Mouse (Mus musculus): ENCODE data around the gene Plekha6. TPM values are rescaled to one million over a fixed set of nuclear protein-coding genes. Genes with fewer than 3 reads are reported as not detected.

Gene Plekha6
- polyA plus RNA-seq, 1 experiment from 2014 or later = 12.5 TPM

GRCm38 (mm10) chr1:133278946-133279631, 115.1 kb downstream of the Plekha6 start:
- no peak overlapping the region for H3K4me3 ChIP-seq
- peaks cover 95% of the 10 kb centered on the region for H3K36me3 ChIP-seq
- H3K27ac ChIP-seq (replicated peaks) = peak overlapping the region; percentile 14; the same call in 1 of the 2 replicates
- H3K27me3 ChIP-seq (ENCODE audit: low read depth, poor library complexity, severe bottlenecking) = no peaks in the 10 kb centered on the region
- WGBS = 70% methylated on average over 15 of the region's 15 CpGs
- no peak for DNase-seq (ENCODE audit: low spot score)
- H3K4me1 ChIP-seq = peaks cover 32% of the 10 kb centered on the region
- no peaks in the 10 kb centered on the region for H3K9me3 ChIP-seq (replicated peaks)

GRCm38 (mm10) chr1:133279632-133280093, 115.7 kb downstream of the Plekha6 start:
- peaks cover 32% of the 10 kb centered on the region for H3K4me1 ChIP-seq
- DNase-seq (ENCODE audit: low spot score) = no peak
- 90% methylated on average over 11 of the region's 11 CpGs for WGBS

DNA sequence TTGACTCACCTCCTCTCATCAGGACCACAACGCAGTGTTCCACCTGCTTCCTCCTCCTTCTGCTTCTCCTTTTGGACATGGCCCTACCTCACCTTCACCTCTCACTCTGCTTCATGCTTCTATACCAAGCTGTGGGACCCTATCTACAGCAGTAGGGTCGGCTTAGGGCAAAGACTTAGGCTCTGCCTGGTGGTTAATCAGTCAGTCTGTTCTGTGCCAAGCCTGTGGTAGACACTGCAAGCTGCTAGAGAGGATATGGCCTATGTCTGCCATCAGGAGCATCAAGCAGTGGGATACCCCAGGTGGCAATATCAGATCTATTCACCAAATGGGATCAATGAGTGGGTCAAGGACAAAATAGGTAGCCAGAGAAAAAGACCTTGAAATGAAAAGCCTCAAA, 116.5 kb downstream of the Plekha6 start:
- peaks cover 32% of the 10 kb centered on the region for H3K4me1 ChIP-seq
- 92% methylated on average over 2 of the region's 2 CpGs for WGBS
- DNase-seq (ENCODE audit: low spot score) = no peak
- no peak overlapping the region for H3K27ac ChIP-seq (replicated peaks)
- no peak overlapping the region for H3K4me3 ChIP-seq
- no peaks in the 10 kb centered on the region for H3K27me3 ChIP-seq (ENCODE audit: low read depth, poor library complexity, severe bottlenecking)
- H3K9me3 ChIP-seq (replicated peaks) = no peaks in the 10 kb centered on the region
- peaks cover 93% of the 10 kb centered on the region for H3K36me3 ChIP-seq

More at GRCm38 (mm10) chr1:133279632-133280093, 115.7 kb downstream of the Plekha6 start:
- peaks cover 93% of the 10 kb centered on the region for H3K36me3 ChIP-seq
- 0 out of 2 replicates have a peak overlapping the region, but pooled peaks have one; percentile 14 for H3K27ac ChIP-seq (replicated peaks)
- no peaks in the 10 kb centered on the region for H3K27me3 ChIP-seq (ENCODE audit: low read depth, poor library complexity, severe bottlenecking)
- H3K9me3 ChIP-seq (replicated peaks) = no peaks in the 10 kb centered on the region
- H3K4me3 ChIP-seq = no peak overlapping the region

DNA sequence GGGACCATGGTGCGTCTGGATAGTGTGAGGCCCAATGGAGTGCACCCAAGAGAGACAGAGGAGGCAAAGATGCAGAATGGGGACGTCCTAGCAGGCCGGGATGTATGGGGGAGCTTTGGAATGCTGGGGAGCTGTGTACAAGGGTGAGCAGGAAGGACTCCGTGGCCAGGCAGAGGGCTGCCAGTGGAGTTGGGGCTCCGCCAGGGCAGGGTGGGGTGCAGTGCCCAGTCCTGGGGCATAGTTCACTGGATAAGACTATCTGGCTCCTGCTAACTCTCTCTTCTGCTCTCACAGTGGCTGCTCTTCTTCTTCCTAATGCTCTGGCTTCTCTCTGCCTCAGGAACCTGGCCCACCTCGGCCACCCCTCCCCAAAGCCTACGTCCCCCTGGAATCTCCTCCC, 121.9 kb downstream of the Plekha6 start:
- H3K27ac ChIP-seq (replicated peaks) = no peak overlapping the region
- no peak overlapping the region for H3K4me3 ChIP-seq
- H3K4me1 ChIP-seq = peaks cover 6% of the 10 kb centered on the region
- WGBS = 84% methylated on average over 7 of the region's 7 CpGs
- no peak for DNase-seq (ENCODE audit: low spot score)
- H3K9me3 ChIP-seq (replicated peaks) = no peaks in the 10 kb centered on the region
- H3K27me3 ChIP-seq (ENCODE audit: low read depth, poor library complexity, severe bottlenecking) = no peaks in the 10 kb centered on the region
- peaks cover 95% of the 10 kb centered on the region for H3K36me3 ChIP-seq

GRCm38 (mm10) chr1:133287051-133287450, 123.0 kb downstream of the Plekha6 start:
- H3K27me3 ChIP-seq (ENCODE audit: low read depth, poor library complexity, severe bottlenecking) = no peaks in the 10 kb centered on the region
- H3K27ac ChIP-seq (replicated peaks) = no peak overlapping the region
- no peak for DNase-seq (ENCODE audit: low spot score)
- WGBS = 90% methylated on average over 4 of the region's 4 CpGs
- H3K36me3 ChIP-seq = peaks cover 90% of the 10 kb centered on the region
- H3K4me1 ChIP-seq = peaks cover 2% of the 10 kb centered on the region; the same call in 1 of the 2 replicates
- no peaks in the 10 kb centered on the region for H3K9me3 ChIP-seq (replicated peaks)
- H3K4me3 ChIP-seq = no peak overlapping the region

- DNase-seq (ENCODE audit: low spot score) = no peak
- H3K4me3 ChIP-seq = no peak overlapping the region
- 93% methylated on average over 12 of the region's 12 CpGs for WGBS
- no peak overlapping the region for H3K27ac ChIP-seq (replicated peaks)
- peaks cover 90% of the 10 kb centered on the region for H3K36me3 ChIP-seq
- H3K9me3 ChIP-seq (replicated peaks) = no peaks in the 10 kb centered on the region
- no peaks in the 10 kb centered on the region for H3K4me1 ChIP-seq
- H3K27me3 ChIP-seq (ENCODE audit: low read depth, poor library complexity, severe bottlenecking) = no peaks in the 10 kb centered on the region
These were observed 123.9 kb downstream of the Plekha6 start for GRCm38 (mm10) chr1:133287880-133288279.

- WGBS = 91% methylated on average over 6 of the region's 6 CpGs
- Histone ChIP-seq H3K4me3 (no peak overlapping the region), H3K36me3 (peaks cover 91% of the 10 kb centered on the region), H3K9me3 (replicated peaks) (no peaks in the 10 kb centered on the region), H3K27me3 (ENCODE audit: low read depth, poor library complexity, severe bottlenecking) (no peaks in the 10 kb centered on the region), H3K27ac (replicated peaks) (no peak overlapping the region), H3K4me1 (peaks cover 17% of the 10 kb centered on the region)
- no peak for DNase-seq (ENCODE audit: low spot score)
These were observed 127.9 kb downstream of the Plekha6 start for GRCm38 (mm10) chr1:133291888-133292287.

- Histone ChIP-seq H3K4me1 (peaks cover 17% of the 10 kb centered on the region), H3K9me3 (replicated peaks) (no peaks in the 10 kb centered on the region), H3K4me3 (no peak overlapping the region), H3K27me3 (ENCODE audit: low read depth, poor library complexity, severe bottlenecking) (no peaks in the 10 kb centered on the region), H3K36me3 (peaks cover 91% of the 10 kb centered on the region), H3K27ac (replicated peaks) (no peak overlapping the region)
- no peak for DNase-seq (ENCODE audit: low spot score)
These were observed 128.6 kb downstream of the Plekha6 start for GRCm38 (mm10) chr1:133292608-133293007.

- WGBS = 96% methylated on average over 9 of the region's 9 CpGs
These were observed 132.4 kb downstream of the Plekha6 start for GRCm38 (mm10) chr1:133296376-133296775.

DNA sequence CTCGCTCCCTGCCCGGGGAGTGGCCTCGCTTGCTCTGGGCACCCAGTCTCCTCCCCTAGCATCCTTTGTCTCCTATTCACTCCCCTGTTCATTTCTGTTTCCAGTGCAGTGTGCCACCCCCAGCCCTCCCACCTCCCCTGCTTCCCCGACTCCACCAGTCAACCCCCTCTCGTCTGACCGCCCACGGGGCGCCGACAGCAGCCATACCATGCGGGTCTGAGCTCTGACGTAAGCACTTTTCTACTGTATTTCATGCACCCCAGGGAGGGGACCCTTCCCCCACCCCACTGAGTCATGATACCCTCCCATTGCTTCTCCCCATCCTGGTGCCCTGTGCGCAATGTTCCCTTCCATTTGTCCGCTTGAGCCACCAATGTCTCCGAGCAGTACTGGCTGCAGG, 134.8 kb downstream of the Plekha6 start:
- H3K27me3 ChIP-seq (ENCODE audit: low read depth, poor library complexity, severe bottlenecking) = peaks cover 21% of the 10 kb centered on the region
- H3K4me3 ChIP-seq = no peak overlapping the region
- no peaks in the 10 kb centered on the region for H3K9me3 ChIP-seq (replicated peaks)
- H3K36me3 ChIP-seq = peaks cover 74% of the 10 kb centered on the region
- no peak for DNase-seq (ENCODE audit: low spot score)
- H3K27ac ChIP-seq (replicated peaks) = no peak overlapping the region
- WGBS = 44% methylated on average over 14 of the region's 14 CpGs
- H3K4me1 ChIP-seq = peaks cover 23% of the 10 kb centered on the region

More at GRCm38 (mm10) chr1:133296376-133296775, 132.4 kb downstream of the Plekha6 start:
- Histone ChIP-seq H3K27ac (replicated peaks) (no peak overlapping the region), H3K9me3 (replicated peaks) (no peaks in the 10 kb centered on the region), H3K27me3 (ENCODE audit: low read depth, poor library complexity, severe bottlenecking) (peaks cover 21% of the 10 kb centered on the region), H3K36me3 (peaks cover 97% of the 10 kb centered on the region), H3K4me3 (no peak overlapping the region), H3K4me1 (peaks cover 23% of the 10 kb centered on the region)
- no peak for DNase-seq (ENCODE audit: low spot score)

DNA sequence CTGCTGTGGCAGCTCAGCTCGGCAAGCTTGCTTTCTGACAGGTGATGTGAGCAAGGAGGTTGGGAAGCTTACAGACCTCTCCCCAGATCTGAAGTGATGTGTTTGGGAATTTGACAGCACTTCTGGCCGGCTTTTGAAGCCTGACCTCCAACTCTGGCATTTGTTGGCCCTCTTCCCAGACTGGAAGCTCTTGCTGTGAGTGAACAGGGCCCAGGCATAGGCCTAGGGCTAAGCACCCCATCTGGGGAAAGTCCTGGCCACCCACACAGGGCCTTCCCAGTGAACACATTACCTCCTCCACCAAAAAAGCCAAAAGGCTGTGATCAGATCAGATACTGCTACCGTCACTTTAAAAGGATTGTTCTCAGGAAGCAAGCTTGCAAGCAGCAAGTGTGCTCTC, 138.5 kb downstream of the Plekha6 start:
- 69% methylated on average over 3 of the region's 3 CpGs for WGBS
- no peaks in the 10 kb centered on the region for H3K9me3 ChIP-seq (replicated peaks)
- peaks cover 21% of the 10 kb centered on the region for H3K27me3 ChIP-seq (ENCODE audit: low read depth, poor library complexity, severe bottlenecking)
- no peak overlapping the region for H3K4me3 ChIP-seq
- no peak for DNase-seq (ENCODE audit: low spot score)
- H3K4me1 ChIP-seq = peaks cover 13% of the 10 kb centered on the region
- H3K27ac ChIP-seq (replicated peaks) = no peak overlapping the region
- peaks cover 37% of the 10 kb centered on the region for H3K36me3 ChIP-seq

DNA sequence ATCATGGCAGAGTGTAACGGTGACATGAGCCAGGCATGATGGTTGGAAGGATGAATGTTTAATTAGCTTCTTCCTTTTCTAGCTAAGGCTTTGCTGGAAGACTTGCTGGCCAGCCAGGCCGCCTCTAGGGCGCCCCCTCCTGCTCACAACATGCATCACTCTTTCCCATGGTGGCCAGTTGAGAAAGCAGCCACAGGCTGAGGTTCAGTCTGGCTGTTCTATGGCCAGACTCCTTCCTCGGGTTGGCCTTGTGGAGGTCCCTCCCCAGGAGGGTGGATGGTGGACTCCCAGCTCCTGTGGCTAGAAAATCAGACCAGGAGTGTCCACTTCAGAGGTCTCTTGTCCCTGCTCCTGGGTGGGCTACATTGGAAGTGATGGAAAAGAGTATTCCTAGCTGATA, 142.8 kb downstream of the Plekha6 start:
- H3K27me3 ChIP-seq (ENCODE audit: low read depth, poor library complexity, severe bottlenecking) = peaks cover 4% of the 10 kb centered on the region; the same call in 1 of the 2 replicates
- peak overlapping the region; percentile 70; the same call in 1 of the 2 replicates for H3K27ac ChIP-seq (replicated peaks)
- no peak overlapping the region for H3K4me3 ChIP-seq
- 7% methylated on average over 4 of the region's 4 CpGs for WGBS
- DNase-seq (ENCODE audit: low spot score) = peak; percentile 83
- no peaks in the 10 kb centered on the region for H3K9me3 ChIP-seq (replicated peaks)
- H3K4me1 ChIP-seq = peaks cover 9% of the 10 kb centered on the region
- H3K36me3 ChIP-seq = no peaks in the 10 kb centered on the region

GRCm38 (mm10) chr1:133307318-133307717, 143.3 kb downstream of the Plekha6 start:
- Histone ChIP-seq H3K27ac (replicated peaks) (no peak overlapping the region), H3K36me3 (no peaks in the 10 kb centered on the region), H3K4me3 (no peak overlapping the region), H3K27me3 (ENCODE audit: low read depth, poor library complexity, severe bottlenecking) (peaks cover 4% of the 10 kb centered on the region; the same call in 1 of the 2 replicates), H3K9me3 (replicated peaks) (no peaks in the 10 kb centered on the region), H3K4me1 (peaks cover 14% of the 10 kb centered on the region)
- WGBS = 21% methylated on average over 6 of the region's 6 CpGs
- DNase-seq (ENCODE audit: low spot score) = peak; percentile 43

Data from midbrain, embryonic 10.5 days (tissue).